Mouse (Mus musculus) ES-E14 (cell line): Measurements from ENCODE around the gene Slc5a3. TPM values are rescaled to one million over a fixed set of nuclear protein-coding genes. Genes with fewer than 3 reads are reported as not detected.

Experiments
- DNase-seq: peaks from one replicate; pipeline ENCODE4 v3.0.0-alpha.2; 2013; ENCODE audit warnings: low read depth, low spot score
- H3K27ac ChIP-seq: 2 replicates; pipeline ENCODE4 v1.5.1; 2012; ENCODE audit warnings: low read depth, mild to moderate bottlenecking, low read length, moderate library complexity, mixed read lengths; ENCODE audit not compliant: poor library complexity, insufficient read depth, severe bottlenecking
- H3K36me3 ChIP-seq: 2 replicates; pipeline ENCODE4 v1.6.1; 2012; ENCODE audit warnings: mild to moderate bottlenecking, low read length, moderate library complexity, mixed read lengths; ENCODE audit not compliant: control insufficient read depth, poor library complexity, insufficient read depth, severe bottlenecking
- H3K4me1 ChIP-seq, 2 experiments: fragments of 150-350 bp in 1 of 2; sonication (generic) in 1 of 2; 2 replicates each; pipeline ENCODE4 v1.6.1; 2012; ENCODE audit warnings: low read length in 2 of 2, mild to moderate bottlenecking in 1 of 2, mixed read lengths in 1 of 2; ENCODE audit not compliant: control insufficient read depth in 2 of 2, insufficient read depth in 2 of 2, poor library complexity in 1 of 2
- H3K4me3 ChIP-seq, 2 experiments: fragments of 150-350 bp in 1 of 2; sonication (generic) in 1 of 2; 2 replicates each; pipeline ENCODE4 v1.5.1; 2012; ENCODE audit warnings: low read length in 2 of 2, low read depth in 1 of 2, mild to moderate bottlenecking in 1 of 2, mixed read lengths in 1 of 2; ENCODE audit not compliant: insufficient read depth in 1 of 2, poor library complexity in 1 of 2, severe bottlenecking in 1 of 2
- H3K9ac ChIP-seq: 2 replicates; pipeline ENCODE4 v1.6.1; 2012; ENCODE audit warnings: low read depth, mild to moderate bottlenecking, low read length, mixed read lengths; ENCODE audit not compliant: poor library complexity, insufficient read depth, severe bottlenecking
- H3K9me3 ChIP-seq: fragments of 150-350 bp; sonication (generic); 2 replicates; pipeline ENCODE4 v1.6.1; 2012; ENCODE audit warnings: low read depth, mild to moderate bottlenecking, low read length; ENCODE audit not compliant: control insufficient read depth, insufficient read depth
- CHD2 ChIP-seq: IDR thresholded peaks from 2 replicates; pipeline ENCODE4 v1.6.1; 2014; ENCODE audit warnings: mild to moderate bottlenecking, low read depth, low read length, inconsistent platforms
- HCFC1 ChIP-seq: IDR thresholded peaks from 2 replicates; pipeline ENCODE4 v1.6.1; 2012; ENCODE audit warnings: low read length, inconsistent platforms, borderline replicate concordance; ENCODE audit not compliant: insufficient read depth
- MAFK ChIP-seq: IDR thresholded peaks from 2 replicates; pipeline ENCODE4 v1.6.1; 2014; ENCODE audit warnings: mild to moderate bottlenecking, low read depth, low read length, inconsistent platforms; ENCODE audit not compliant: insufficient read depth
- ZC3H11A ChIP-seq: IDR thresholded peaks from 2 replicates; pipeline ENCODE4 v1.6.1; 2012; ENCODE audit warnings: low read depth, mild to moderate bottlenecking, inconsistent platforms, low read length, borderline replicate concordance
- ZNF384 ChIP-seq: IDR thresholded peaks from 2 replicates; pipeline ENCODE4 v1.6.1; 2012; ENCODE audit warnings: low read depth, low read length, inconsistent platforms
- in situ Hi-C, 2 experiments: fragments of 600-800 bp; cut with MboI; formaldehyde crosslinking; loops; one replicate each; pipeline ENCODE4 v1.15.1; 2025; ENCODE audit warnings: low sequenced_read_pairs in 2 of 2, inconsistent platforms in 1 of 2; ENCODE audit not compliant: unreplicated experiment in 2 of 2
- total RNA-seq: library from RNA; depleted of rRNA; stranded (reverse); fragments of 300-350 nt; gene quantifications from 2 replicates; pipeline ENCODE4 v1.2.3, GENCODE M21; 2012

Slc5a3 gene
- total RNA-seq, 1 experiment, result 13.2 TPM

DNA sequence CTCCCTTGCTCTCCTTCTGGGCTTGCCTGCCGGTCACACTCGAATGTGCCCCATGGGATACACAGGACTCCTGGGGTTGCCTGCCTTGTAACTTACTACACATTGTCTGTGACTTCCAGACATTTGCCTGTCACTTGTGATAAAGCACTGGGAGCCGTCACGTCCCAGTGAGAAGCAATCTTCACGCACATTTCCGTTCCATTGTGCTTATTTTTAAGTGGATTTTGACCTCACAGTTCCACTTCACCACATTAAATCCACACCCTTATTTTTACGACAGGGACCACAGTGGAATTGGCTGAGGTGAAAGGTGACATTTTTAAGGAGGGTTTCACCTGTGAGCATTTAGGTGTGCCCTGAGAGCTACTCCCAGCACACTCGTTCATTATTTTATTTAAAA, 21.4 kb upstream of the Slc5a3 start:
- Histone ChIP-seq H3K9me3 (no peaks in the 10 kb centered on the region), H3K4me3 (no peak overlapping the region), H3K27ac (no peak overlapping the region), H3K36me3 (no peaks in the 10 kb centered on the region), H3K9ac (no peak overlapping the region), H3K4me1 (peaks cover 0 to 5% of the 10 kb centered on the region in 2 experiments; a peak in 2 of 4 replicates)
- DNase-seq, result no peak
- TF ChIP-seq MAFK (no peak), ZNF384 (no peak), ZC3H11A (no peak), CHD2 (no peak), HCFC1 (no peak)
- in situ Hi-C loops, result no loop called here

DNA sequence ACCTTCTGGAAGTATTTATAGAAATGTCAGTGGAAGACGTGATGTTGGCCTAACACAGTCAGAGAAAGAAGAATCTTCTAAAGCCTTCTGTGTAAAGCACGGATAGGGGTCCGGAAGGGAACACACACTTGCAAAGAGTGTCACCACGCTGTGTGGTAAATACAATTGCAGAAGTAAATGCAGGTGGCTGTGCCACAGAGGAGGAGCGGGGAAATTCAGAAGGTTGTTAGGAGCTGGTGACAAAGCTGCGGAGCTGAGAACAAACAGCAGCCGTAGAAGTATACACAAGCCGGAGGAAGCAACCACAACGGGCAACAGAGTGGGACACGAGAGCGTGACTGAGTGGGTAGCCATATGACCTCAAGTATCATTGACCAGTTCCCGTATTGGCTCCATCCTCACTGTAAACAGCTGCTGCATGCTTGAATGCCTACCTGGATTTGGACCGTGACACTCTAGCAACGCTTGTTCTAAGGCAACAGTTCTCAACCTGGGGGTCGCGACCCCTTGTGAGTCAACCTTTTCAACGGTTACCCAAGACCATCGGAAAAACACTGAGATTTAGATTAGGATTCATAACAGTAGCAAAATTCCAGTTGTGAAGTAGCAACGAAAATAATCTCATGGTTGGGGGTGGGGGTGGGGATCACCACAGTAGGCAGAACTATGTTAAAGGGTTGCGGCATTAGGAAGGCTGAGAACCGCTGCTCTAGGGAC, 20.1 kb upstream of the Slc5a3 start:
- Histone ChIP-seq H3K4me3 (no peak overlapping the region), H3K9ac (no peak overlapping the region), H3K27ac (no peak overlapping the region), H3K36me3 (no peaks in the 10 kb centered on the region), H3K4me1 (peaks cover 0 to 5% of the 10 kb centered on the region in 2 experiments; a peak in 2 of 4 replicates), H3K9me3 (no peaks in the 10 kb centered on the region)
- TF ChIP-seq ZC3H11A (no peak), CHD2 (peak; percentile 60; the same call in 1 of the 2 replicates)
- no peak for DNase-seq
- in situ Hi-C loops, result no loop called here

DNA sequence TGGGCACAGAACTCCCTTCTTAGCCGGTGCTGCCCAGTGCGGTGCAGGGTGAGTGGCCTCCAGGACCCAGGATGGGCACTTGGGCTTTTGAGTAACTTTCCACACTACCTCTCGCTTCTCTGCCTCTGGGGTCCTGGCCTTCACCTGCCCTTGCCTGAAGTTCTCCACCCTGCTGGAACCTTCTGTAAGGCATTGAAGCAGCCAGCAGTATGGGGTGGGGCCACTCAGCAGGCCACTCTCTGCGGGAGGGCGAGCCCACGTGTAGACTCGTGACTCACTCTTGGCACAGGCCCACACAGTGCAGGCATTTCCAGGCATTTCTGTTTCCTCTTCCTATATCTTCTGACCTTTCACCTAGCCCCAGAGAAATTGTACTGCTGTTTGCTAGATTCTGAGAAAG, 18.7 kb upstream of the Slc5a3 start:
- DNase-seq, result no peak
- Histone ChIP-seq H3K9ac (no peak overlapping the region), H3K4me1 (peaks cover 0 to 5% of the 10 kb centered on the region in 2 experiments; a peak in 2 of 4 replicates), H3K27ac (no peak overlapping the region; the same call in 1 of the 2 replicates), H3K36me3 (no peaks in the 10 kb centered on the region), H3K4me3 (no peak overlapping the region), H3K9me3 (no peaks in the 10 kb centered on the region)
- in situ Hi-C loops, result no loop called here
- no peak for TF ChIP-seq MAFK
- TF ChIP-seq ZC3H11A, result no peak
- no peak for TF ChIP-seq HCFC1
- no peak for TF ChIP-seq ZNF384
- no peak for TF ChIP-seq CHD2

DNA sequence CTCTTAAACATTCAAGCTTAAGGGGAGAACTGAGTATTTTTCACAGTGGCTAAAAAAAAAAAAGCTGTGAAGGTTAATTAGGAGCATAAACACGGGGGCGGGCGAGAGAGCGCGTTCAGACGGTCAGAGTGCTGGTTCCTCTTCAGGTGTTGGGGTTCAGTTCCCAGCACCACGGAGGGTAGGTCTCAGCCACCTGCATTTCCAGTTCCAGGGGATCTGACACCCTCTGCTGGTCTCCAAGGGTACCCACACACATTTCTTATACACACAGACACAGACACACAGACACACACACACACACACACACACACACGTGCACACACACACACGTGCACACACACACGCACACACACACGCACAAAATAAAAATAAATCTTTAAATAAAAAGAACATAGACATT, 18.2 kb upstream of the Slc5a3 start:
- TF ChIP-seq MAFK, result no peak
- no peak for TF ChIP-seq HCFC1
- no peak for TF ChIP-seq ZC3H11A
- TF ChIP-seq ZNF384, result no peak
- TF ChIP-seq CHD2, result no peak
- Histone ChIP-seq H3K4me3 (no peak overlapping the region), H3K36me3 (no peaks in the 10 kb centered on the region), H3K9ac (no peak overlapping the region), H3K4me1 (peaks cover 0 to 5% of the 10 kb centered on the region in 2 experiments; a peak in 2 of 4 replicates), H3K27ac (no peak overlapping the region), H3K9me3 (no peaks in the 10 kb centered on the region)
- no peak for DNase-seq
- in situ Hi-C loops, result no loop called here
